Mouse (Mus musculus): Measurements from ENCODE around the gene Sncb. TPM values are rescaled to one million over a fixed set of nuclear protein-coding genes. Genes with fewer than 3 reads are reported as not detected.

Sncb gene
- total and polyA plus RNA-seq, 3 experiments: not detected

DNA sequence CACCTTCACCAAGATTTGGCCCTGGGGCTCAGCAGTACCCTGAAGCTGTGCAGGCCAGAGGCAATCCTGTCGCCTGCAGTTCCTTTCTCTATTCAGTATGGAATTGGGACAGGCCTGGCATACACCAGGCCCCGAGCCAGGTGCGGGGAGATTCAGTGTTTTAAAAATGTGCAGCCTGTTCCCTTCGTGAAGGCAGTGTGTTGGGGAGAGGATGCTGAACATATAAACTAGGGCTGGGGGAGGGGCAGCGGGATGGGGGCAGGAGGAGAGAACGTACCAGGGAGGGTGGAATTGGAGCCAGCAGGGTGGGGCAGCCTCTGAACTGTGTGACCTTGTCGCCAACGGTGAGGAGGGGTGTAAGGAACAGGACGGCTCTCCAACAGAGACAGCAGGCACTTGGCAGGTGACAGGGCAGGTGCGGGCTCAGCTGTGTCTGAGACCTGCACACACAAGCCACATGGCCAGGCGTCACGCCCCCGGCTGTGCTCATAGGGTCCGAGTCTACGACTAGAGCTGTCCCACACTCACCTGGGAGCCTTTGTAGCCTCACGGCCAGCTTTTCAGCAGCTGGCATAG lies 27.7 kb upstream of the Sncb start (continued):
- no peak for TF ChIP-seq TCF12 (IDR thresholded peaks at IDR 0.05; ENCODE audit: low read depth, low read length)

DNA sequence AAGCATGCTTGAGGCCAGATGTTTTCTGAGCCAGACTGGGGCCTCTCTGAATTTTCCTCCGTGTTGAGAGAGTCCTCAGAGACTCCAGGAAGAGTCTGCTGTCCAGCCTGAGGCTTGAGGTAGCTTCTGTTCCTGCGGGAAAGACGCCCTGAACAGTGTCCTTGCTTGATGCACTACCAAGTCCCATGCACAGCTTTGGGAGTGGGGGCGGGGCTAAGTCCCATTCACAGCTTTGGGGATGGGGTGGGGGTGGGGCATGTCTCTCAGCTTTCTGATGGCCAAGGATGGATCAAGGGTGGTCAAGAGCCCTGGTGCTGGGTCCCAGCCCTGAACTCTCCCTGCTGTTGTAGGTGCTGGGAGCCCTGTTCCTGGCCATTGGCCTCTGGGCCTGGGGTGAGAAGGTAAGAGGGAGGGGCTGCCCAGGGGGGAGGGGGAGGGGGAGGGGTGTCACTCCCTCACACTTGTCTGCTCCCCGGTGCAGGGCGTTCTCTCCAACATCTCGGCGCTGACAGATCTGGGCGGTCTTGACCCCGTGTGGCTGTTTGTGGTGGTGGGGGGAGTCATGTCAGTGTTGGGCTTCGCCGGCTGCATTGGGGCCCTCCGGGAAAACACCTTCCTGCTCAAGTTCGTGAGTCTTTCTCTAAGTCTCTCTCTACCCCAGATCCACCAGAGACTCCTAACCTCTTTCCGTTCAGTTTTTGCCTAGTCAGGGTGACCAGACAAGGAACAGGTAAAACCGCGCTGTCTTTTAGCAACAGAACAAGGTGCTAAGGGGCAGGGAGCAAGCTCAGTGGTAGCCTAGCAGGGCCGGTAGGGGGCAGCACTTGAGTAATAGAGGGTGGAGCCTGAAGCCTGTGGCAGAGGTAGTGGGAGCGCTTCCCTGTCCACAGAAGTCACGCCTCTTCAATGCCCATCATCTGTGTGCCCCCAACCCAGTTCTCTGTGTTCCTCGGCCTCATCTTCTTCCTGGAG lies 26.1 kb upstream of the Sncb start:
- no peak overlapping the region for H3K4me3 ChIP-seq (ENCODE audit: control insufficient read depth in 1 of 2, insufficient read depth in 1 of 2, low read depth in 2 of 2, low read length in 2 of 2)
- DNase-seq (ENCODE audit: low read depth, low spot score): no peak
- H3K27ac ChIP-seq (ENCODE audit: control insufficient read depth, low read depth, low read length): no peak overlapping the region
- H3K36me3 ChIP-seq (ENCODE audit: control insufficient read depth in 1 of 2, insufficient read depth in 2 of 2, low read length in 2 of 2): no peaks in the 10 kb centered on the region; a peak in 1 of 4 replicates
- peaks cover 0 to 5% of the 10 kb centered on the region in 2 experiments; a peak in 2 of 4 replicates for H3K4me1 ChIP-seq (ENCODE audit: control insufficient read depth in 1 of 2, insufficient read depth in 2 of 2, low read length in 2 of 2)
- no peaks in the 10 kb centered on the region; the same call in 1 of the 2 replicates for H3K79me2 ChIP-seq (ENCODE audit: control insufficient read depth, insufficient read depth, low read length, poor library complexity)
- no peaks in the 10 kb centered on the region for H3K9me3 ChIP-seq (replicated peaks; ENCODE audit: insufficient read depth, low read length)
- H3K27me3 ChIP-seq (ENCODE audit: control insufficient read depth in 1 of 2, insufficient read depth in 2 of 2, low read length in 2 of 2): no peaks in the 10 kb centered on the region
- no peak for TF ChIP-seq POLR2AphosphoS2 (IDR thresholded peaks at IDR 0.05; ENCODE audit: low read length)
- peak in 2 of 3 experiments; percentile 8 to 31; a peak in 2 of 6 replicates for TF ChIP-seq CTCF (IDR thresholded peaks at IDR 0.05 in 2 of 3, conservative IDR thresholded peaks at IDR 0.05 in 1 of 3; ENCODE audit: control insufficient read depth in 1 of 3, insufficient read depth in 1 of 3, low read depth in 2 of 3, low read length in 3 of 3, poor library complexity in 1 of 3, severe bottlenecking in 1 of 3)
- no peak overlapping the region for H3K9ac ChIP-seq (ENCODE audit: control insufficient read depth, low read depth, low read length, poor library complexity, severe bottlenecking)

DNA sequence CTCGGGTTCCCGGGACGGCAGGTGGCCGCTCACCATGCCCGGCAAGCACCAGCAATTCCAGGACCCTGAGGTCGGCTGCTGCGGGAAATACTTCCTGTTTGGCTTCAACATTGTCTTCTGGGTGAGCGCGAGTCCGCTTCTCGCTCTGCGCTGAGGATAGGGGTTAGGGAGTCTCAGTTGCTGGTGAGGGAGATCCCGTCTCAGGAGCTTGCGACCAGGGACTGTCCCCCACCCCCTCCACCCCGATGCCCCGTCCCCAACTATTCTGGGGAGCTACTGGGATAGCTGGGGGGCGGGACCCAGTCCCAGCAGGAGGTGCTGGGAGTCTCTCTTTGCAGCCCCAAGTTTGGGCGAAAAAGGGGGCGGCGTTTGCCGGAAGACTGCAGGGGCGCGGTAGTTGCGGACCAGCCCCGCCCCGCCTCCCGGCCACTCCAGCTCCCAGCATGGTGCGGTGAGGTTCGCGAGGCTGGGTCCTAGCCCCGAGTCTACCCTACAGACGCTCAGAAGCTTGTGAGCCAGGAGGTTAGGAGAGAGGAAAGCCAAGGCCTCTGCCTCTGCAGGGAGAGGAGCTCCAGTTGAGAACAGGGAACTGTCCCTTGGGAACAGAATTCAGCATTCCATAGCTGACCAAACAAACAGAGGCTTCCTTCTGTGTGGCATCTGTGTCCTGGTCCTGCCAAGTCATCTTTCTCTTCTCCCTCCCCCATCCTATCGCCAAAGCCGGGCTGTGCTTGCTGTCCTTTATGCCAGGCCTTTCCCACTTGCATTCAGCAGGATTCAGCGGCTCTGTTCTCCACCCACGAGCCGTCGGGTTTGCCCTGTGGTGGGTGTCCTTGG lies 23.4 kb upstream of the Sncb start:
- TF ChIP-seq MYB (IDR thresholded peaks at IDR 0.05; ENCODE audit: low read depth, low read length): no peak
- no peak for TF ChIP-seq MYC (IDR thresholded peaks at IDR 0.05; ENCODE audit: low read depth, low read length)
- no peak for TF ChIP-seq ELF1 (IDR thresholded peaks at IDR 0.05; ENCODE audit: low read depth, low read length)
- TF ChIP-seq MXI1 (IDR thresholded peaks at IDR 0.05; ENCODE audit: low read depth, low read length): peak; percentile 1; the same call in 1 of the 2 replicates
- peak; percentile 56 to 76; a peak in 1 of 4 replicates for TF ChIP-seq POLR2A (IDR thresholded peaks at IDR 0.05; ENCODE audit: control insufficient read depth in 1 of 2, insufficient read depth in 1 of 2, low read depth in 1 of 2, low read length in 2 of 2, poor library complexity in 1 of 2)
- TF ChIP-seq JUND (IDR thresholded peaks at IDR 0.05; ENCODE audit: low read depth, low read length): no peak
- TF ChIP-seq EP300 (IDR thresholded peaks at IDR 0.05; ENCODE audit: low read depth in 1 of 2, low read length in 2 of 2): no peak
- TF ChIP-seq SIN3A (IDR thresholded peaks at IDR 0.05; ENCODE audit: low read length): peak; percentile 5
- Histone ChIP-seq H3K27ac (ENCODE audit: control insufficient read depth, low read depth, low read length) (peak overlapping the region; percentile 34), H3K4me1 (ENCODE audit: control insufficient read depth in 1 of 2, insufficient read depth in 2 of 2, low read length in 2 of 2) (peaks cover 0 to 3% of the 10 kb centered on the region in 2 experiments; a peak in 2 of 4 replicates), H3K27me3 (ENCODE audit: control insufficient read depth in 1 of 2, insufficient read depth in 2 of 2, low read length in 2 of 2) (peaks cover 1% of the 10 kb centered on the region in 2 experiments; a peak in 2 of 4 replicates), H3K9me3 (replicated peaks; ENCODE audit: insufficient read depth, low read length) (no peaks in the 10 kb centered on the region), H3K79me2 (ENCODE audit: control insufficient read depth, insufficient read depth, low read length, poor library complexity) (no peaks in the 10 kb centered on the region; the same call in 1 of the 2 replicates), H3K4me3 (ENCODE audit: control insufficient read depth in 1 of 2, insufficient read depth in 1 of 2, low read depth in 2 of 2, low read length in 2 of 2) (peak overlapping the region; percentile 86 to 98), H3K36me3 (ENCODE audit: control insufficient read depth in 1 of 2, insufficient read depth in 2 of 2, low read length in 2 of 2) (no peaks in the 10 kb centered on the region; a peak in 1 of 4 replicates), H3K9ac (ENCODE audit: control insufficient read depth, low read depth, low read length, poor library complexity, severe bottlenecking) (peak overlapping the region; percentile 77)
- DNase-seq (ENCODE audit: low read depth, low spot score): peak; percentile 80
